Mouse (Mus musculus): Measurements from ENCODE around the gene Shc4. TPM values are rescaled to one million over a fixed set of nuclear protein-coding genes. Genes with fewer than 3 reads are reported as not detected.

Gene Shc4
- total and polyA plus RNA-seq, 3 experiments, result 0.31 to 0.77 (median 0.44) TPM

DNA sequence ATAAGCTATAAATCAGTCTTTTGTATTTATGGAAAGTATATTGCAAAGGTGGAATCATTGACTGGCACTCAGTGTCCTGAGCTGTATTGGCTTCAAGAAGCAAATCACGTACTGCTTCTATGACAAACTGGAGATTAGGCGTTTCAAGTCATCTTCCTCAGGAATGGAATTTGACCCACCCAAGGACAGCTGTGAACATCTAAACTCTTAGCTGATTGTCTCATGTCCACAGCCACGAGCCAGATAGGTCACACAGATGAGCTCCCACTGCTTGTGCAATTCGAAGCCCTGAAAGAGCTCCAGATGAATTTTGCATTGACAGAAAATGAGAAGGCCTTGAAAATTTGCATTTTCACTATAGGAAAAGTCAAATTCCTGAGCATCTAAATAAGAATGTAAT, 146.3 kb downstream of the Shc4 start:
- intact Hi-C loops (cut with DNase I), result no loop called here
- TF ChIP-seq CTCF (IDR thresholded peaks at IDR 0.05) (no peak), POLR2A (IDR thresholded peaks at IDR 0.05; ENCODE audit: insufficient read depth, low read depth, low read length) (no peak), EP300 (IDR thresholded peaks at IDR 0.05; ENCODE audit: insufficient read depth, low read depth, low read length) (no peak)
- Histone ChIP-seq H3K27me3 (ENCODE audit: control insufficient read depth, insufficient read depth, low read length) (no peaks in the 10 kb centered on the region), H3K9ac (ENCODE audit: low read depth, low read length) (no peak overlapping the region), H3K4me1 (ENCODE audit: control insufficient read depth, insufficient read depth, low read length) (no peaks in the 10 kb centered on the region), H3K36me3 (ENCODE audit: control insufficient read depth, insufficient read depth, low read length) (no peaks in the 10 kb centered on the region), H3K27ac (no peak overlapping the region), H3K4me3 (no peak overlapping the region), H3K79me2 (replicated peaks; ENCODE audit: control insufficient read depth, insufficient read depth, low read length) (no peaks in the 10 kb centered on the region)
- DNase-seq, result peak in 1 of 2 experiments; percentile 30
- 78% methylated on average over 4 of the region's 4 CpGs for WGBS

Other genes starting within 250 kb of the Shc4 start
- under 1 TPM; 0.21 to 0.23 TPM for gene Gm9913, start 219.1 kb downstream of the Shc4 start, total RNA-seq (2021)
- gene Gm9913, start 219.1 kb downstream of the Shc4 start, polyA plus RNA-seq (2012; rRNA removed), result 0.29 and 0.35 TPM in 2 replicates
- 10 to 100 TPM; 28.8 to 43.9 TPM for gene Fbn1, start 216.2 kb downstream of the Shc4 start, total RNA-seq (2021)
- gene Fbn1, start 216.2 kb downstream of the Shc4 start, polyA plus RNA-seq (2012; rRNA removed), result 15.0 and 27.6 TPM in 2 replicates
- 1 to 10 TPM; 1.4 TPM for gene Cep152, start 99.0 kb downstream of the Shc4 start, total RNA-seq (2021)
- 0.51 and 1.2 TPM in 2 replicates for gene Cep152, start 99.0 kb downstream of the Shc4 start, polyA plus RNA-seq (2012; rRNA removed)
- gene Eid1, start 51.1 kb downstream of the Shc4 start, total RNA-seq (2021), result 10 to 100 TPM; 44.3 to 45.7 TPM
- 12.6 and 16.0 TPM in 2 replicates for gene Eid1, start 51.1 kb downstream of the Shc4 start, polyA plus RNA-seq (2012; rRNA removed)
- gene Secisbp2l, start 58.7 kb upstream of the Shc4 start, total RNA-seq (2021), result 10 to 100 TPM; 23.1 to 28.9 TPM
- gene Secisbp2l, start 58.7 kb upstream of the Shc4 start, polyA plus RNA-seq (2012; rRNA removed), result 6.9 and 10.6 TPM in 2 replicates
- 10 to 100 TPM; 10.1 TPM for gene Galk2, start 135.0 kb upstream of the Shc4 start, total RNA-seq (2021)
- gene Galk2, start 135.0 kb upstream of the Shc4 start, polyA plus RNA-seq (2012; rRNA removed), result 8.9 and 10.6 TPM in 2 replicates
- 10 to 100 TPM; 83.9 to 85.4 TPM for gene Cops2, start 135.0 kb upstream of the Shc4 start, total RNA-seq (2021)
- gene Cops2, start 135.0 kb upstream of the Shc4 start, polyA plus RNA-seq (2012; rRNA removed), result 10.3 and 29.0 TPM in 2 replicates

Measured in heart, adult 2 months (tissue).